Mouse (Mus musculus): ENCODE results near the gene Rftn1.

- TF ChIP-seq GATA1 (IDR thresholded peaks at IDR 0.05; ENCODE audit: borderline replicate concordance, low read length) (no peak), FLI1 (IDR thresholded peaks at IDR 0.05; ENCODE audit: low read length) (no peak)
These were observed 2.0 kb upstream of the Rftn1 start for GRCm38 (mm10) chr17:50192376-50192940.

Measured in megakaryocyte, embryonic 14.5 days (primary cell).